Mouse (Mus musculus) embryonic facial prominence, embryonic 13.5 days (tissue): ENCODE results near the gene Ptchd3. TPM values are rescaled to one million over a fixed set of nuclear protein-coding genes. Genes with fewer than 3 reads are reported as not detected.

Experiments
- ATAC-seq: fragments of 200-750 bp; cut with Nextera tagmentation; 2 replicates; pipeline ENCODE4 v1.8.0; 2017; ENCODE audit warnings: low read depth; ENCODE audit not compliant: insufficient number of reproducible peaks, insufficient read depth, low FRiP score, low TSS enrichment
- H3K27ac ChIP-seq: fragments of 300-500 bp; sonication (generic); 2 replicates; pipeline ENCODE4 v1.5.1; 2015; ENCODE audit warnings: moderate library complexity, mild to moderate bottlenecking, inconsistent platforms
- H3K27me3 ChIP-seq: fragments of 300-500 bp; sonication (generic); 2 replicates; pipeline ENCODE4 v1.6.1; 2015; ENCODE audit warnings: mild to moderate bottlenecking, inconsistent platforms
- H3K36me3 ChIP-seq: fragments of 300-500 bp; sonication (generic); 2 replicates; pipeline ENCODE4 v1.6.1; 2015; ENCODE audit warnings: mild to moderate bottlenecking, inconsistent platforms
- H3K4me1 ChIP-seq: fragments of 300-500 bp; sonication (generic); 2 replicates; pipeline ENCODE4 v1.6.1; 2015; ENCODE audit warnings: inconsistent platforms
- H3K4me2 ChIP-seq: fragments of 300-500 bp; sonication (generic); 2 replicates; pipeline ENCODE4 v1.6.1; 2015; ENCODE audit warnings: moderate library complexity, mild to moderate bottlenecking, inconsistent platforms
- H3K4me3 ChIP-seq: fragments of 300-500 bp; sonication (generic); 2 replicates; pipeline ENCODE4 v1.5.1; 2015; ENCODE audit warnings: mild to moderate bottlenecking, inconsistent platforms
- H3K9ac ChIP-seq: fragments of 300-500 bp; sonication (generic); 2 replicates; pipeline ENCODE4 v1.6.1; 2015; ENCODE audit warnings: mild to moderate bottlenecking, inconsistent platforms
- H3K9me3 ChIP-seq: fragments of 300-500 bp; sonication (generic); 2 replicates; pipeline ENCODE4 v1.6.1; 2016; ENCODE audit warnings: inconsistent platforms
- WGBS: fragments of 180-500 bp; shearing (Covaris S2); methylation state at CpG from one replicate; pipeline ENCODE4 v1.1.7; 2015; ENCODE audit warnings: mixed read lengths; 5-methylcytosine and 5-hydroxymethylcytosine counted together
- polyA plus RNA-seq: library from polyadenylated mRNA; unstranded; fragments of >200 nt; fragmentation: Nextera tagmentation; extraction: Ambion mirVana; gene quantifications from 2 replicates; pipeline ENCODE4 v1.2.1, GENCODE M21; 2015

Ptchd3 gene
- polyA plus RNA-seq, 1 experiment from 2014 or later, result not detected

- no peak overlapping the region for H3K4me2 ChIP-seq
- no peaks in the 10 kb centered on the region for H3K36me3 ChIP-seq
- ATAC-seq, result no peak
- H3K9me3 ChIP-seq, result no peaks in the 10 kb centered on the region
- no peak overlapping the region for H3K4me3 ChIP-seq
- H3K4me1 ChIP-seq, result peaks cover 6% of the 10 kb centered on the region
- no peak overlapping the region for H3K27ac ChIP-seq
- no peak overlapping the region for H3K9ac ChIP-seq
- WGBS, result 81% methylated on average over 4 of the region's 4 CpGs
- no peaks in the 10 kb centered on the region for H3K27me3 ChIP-seq
These were observed 30.2 kb upstream of the Ptchd3 start for GRCm38 (mm10) chr11:121799746-121800299.

GRCm38 (mm10) chr11:121802743-121803142 lies 27.3 kb upstream of the Ptchd3 start:
- 95% methylated on average over 2 of the region's 2 CpGs for WGBS
- no peak for ATAC-seq
- Histone ChIP-seq H3K9me3 (no peaks in the 10 kb centered on the region), H3K27me3 (no peaks in the 10 kb centered on the region), H3K27ac (no peak overlapping the region), H3K9ac (no peak overlapping the region), H3K4me1 (no peaks in the 10 kb centered on the region), H3K4me3 (no peak overlapping the region), H3K36me3 (no peaks in the 10 kb centered on the region), H3K4me2 (no peak overlapping the region)

- H3K36me3 ChIP-seq, result no peaks in the 10 kb centered on the region
- no peak overlapping the region for H3K9ac ChIP-seq
- no peak for ATAC-seq
- no peak overlapping the region for H3K4me3 ChIP-seq
- H3K27ac ChIP-seq, result no peak overlapping the region
- H3K4me2 ChIP-seq, result no peak overlapping the region
- no peaks in the 10 kb centered on the region for H3K4me1 ChIP-seq
- WGBS, result 88% methylated on average over 5 of the region's 5 CpGs
- no peaks in the 10 kb centered on the region for H3K9me3 ChIP-seq
- H3K27me3 ChIP-seq, result no peaks in the 10 kb centered on the region
These were observed 25.6 kb upstream of the Ptchd3 start for GRCm38 (mm10) chr11:121804258-121805027.

GRCm38 (mm10) chr11:121808204-121808852 lies 21.7 kb upstream of the Ptchd3 start:
- Histone ChIP-seq H3K4me3 (no peak overlapping the region), H3K36me3 (no peaks in the 10 kb centered on the region), H3K27me3 (no peaks in the 10 kb centered on the region), H3K27ac (no peak overlapping the region), H3K4me2 (no peak overlapping the region), H3K4me1 (no peaks in the 10 kb centered on the region), H3K9me3 (no peaks in the 10 kb centered on the region), H3K9ac (no peak overlapping the region)
- 5% methylated on average over 4 of the region's 4 CpGs for WGBS
- ATAC-seq, result no peak

GRCm38 (mm10) chr11:121808866-121809265 lies 21.2 kb upstream of the Ptchd3 start:
- Histone ChIP-seq H3K4me2 (no peak overlapping the region), H3K36me3 (no peaks in the 10 kb centered on the region), H3K4me3 (no peak overlapping the region), H3K9me3 (no peaks in the 10 kb centered on the region), H3K27me3 (no peaks in the 10 kb centered on the region), H3K27ac (no peak overlapping the region), H3K9ac (no peak overlapping the region), H3K4me1 (no peaks in the 10 kb centered on the region)
- ATAC-seq, result no peak
- WGBS, result 59% methylated on average over 1 of the region's 1 CpGs

- ATAC-seq, result no peak
- no peak overlapping the region for H3K4me2 ChIP-seq
- no peaks in the 10 kb centered on the region for H3K4me1 ChIP-seq
- no peak overlapping the region for H3K4me3 ChIP-seq
- no peak overlapping the region for H3K27ac ChIP-seq
- H3K9ac ChIP-seq, result no peak overlapping the region
- no peaks in the 10 kb centered on the region for H3K27me3 ChIP-seq
- H3K9me3 ChIP-seq, result no peaks in the 10 kb centered on the region
- no peaks in the 10 kb centered on the region for H3K36me3 ChIP-seq
- 46% methylated on average over 2 of the region's 2 CpGs for WGBS
These were observed 15.9 kb downstream of the Ptchd3 start for GRCm38 (mm10) chr11:121845923-121846322.

- 0 out of 2 replicates have a peak, but pooled peaks cover 5% of the 10 kb centered on the region for H3K9me3 ChIP-seq
- peak overlapping the region; percentile 65 for H3K4me2 ChIP-seq
- 1% methylated on average over 11 of the region's 11 CpGs for WGBS
- peak overlapping the region; percentile 80 for H3K27ac ChIP-seq
- peak; percentile 97 for ATAC-seq
- H3K4me3 ChIP-seq, result peak overlapping the region; percentile 52
- no peaks in the 10 kb centered on the region for H3K4me1 ChIP-seq
- no peaks in the 10 kb centered on the region for H3K36me3 ChIP-seq
- peak overlapping the region; percentile 67 for H3K9ac ChIP-seq
- H3K27me3 ChIP-seq, result no peaks in the 10 kb centered on the region
These were observed 17.8 kb downstream of the Ptchd3 start for GRCm38 (mm10) chr11:121847790-121848299.

Other genes starting within 250 kb of the Ptchd3 start
- gene B3gntl1, start 157.1 kb upstream of the Ptchd3 start, polyA plus RNA-seq, result 9.6 and 10.0 TPM in 2 replicates
- 21.5 and 28.1 TPM in 2 replicates for gene Metrnl, start 128.7 kb upstream of the Ptchd3 start, polyA plus RNA-seq